Mouse (Mus musculus) spleen, postnatal 14 days (tissue): ENCODE results near the gene Wars.
"Not testable (repeated sequence)": the region's sequence is repeated elsewhere in the genome, so short reads cannot be mapped to it uniquely, and the experiment has no call there.

Source experiments
- DNase-seq, 2 experiments: peaks; one replicate each; pipeline ENCODE4 v3.0.0; 2021 to 2022; ENCODE audit warnings: low spot score in 2 of 2

Gene Wars

GRCm38 (mm10) chr12:108857109-108857508, 36.9 kb downstream of the Wars start:
- no peak for DNase-seq

GRCm38 (mm10) chr12:108856186-108856585, 37.8 kb downstream of the Wars start:
- DNase-seq = no peak

GRCm38 (mm10) chr12:108855081-108855480, 38.9 kb downstream of the Wars start:
- DNase-seq = no peak

GRCm38 (mm10) chr12:108852822-108853221, 41.2 kb downstream of the Wars start:
- no peak for DNase-seq

GRCm38 (mm10) chr12:108850886-108851285, 43.1 kb downstream of the Wars start:
- DNase-seq = no peak

GRCm38 (mm10) chr12:108850129-108850528, 43.8 kb downstream of the Wars start:
- no peak for DNase-seq

- no peak for DNase-seq
These were observed 44.4 kb downstream of the Wars start for GRCm38 (mm10) chr12:108849488-108850022.

GRCm38 (mm10) chr12:108848033-108848432, 45.9 kb downstream of the Wars start:
- DNase-seq = not testable (repeated sequence)

- DNase-seq = no peak
These were observed 51.3 kb downstream of the Wars start for GRCm38 (mm10) chr12:108842663-108843062.

- no peak for DNase-seq
These were observed 52.8 kb downstream of the Wars start for GRCm38 (mm10) chr12:108841181-108841580.

- no peak for DNase-seq
These were observed 57.3 kb downstream of the Wars start for GRCm38 (mm10) chr12:108836722-108837121.

- peak; percentile 87 to 90 for DNase-seq
These were observed 58.0 kb downstream of the Wars start, which contains the start of the genes Slc25a29 and Slc25a47 for GRCm38 (mm10) chr12:108835840-108836409. TSS of gene Slc25a29 (minus strand) at chr12:108835883. TSS of gene Slc25a47 (plus strand) at chr12:108836046.

- DNase-seq = no peak
These were observed 58.6 kb downstream of the Wars start for GRCm38 (mm10) chr12:108835208-108835839.

- no peak for DNase-seq
These were observed 59.2 kb downstream of the Wars start for GRCm38 (mm10) chr12:108834786-108835185.

GRCm38 (mm10) chr12:108834337-108834736, 59.6 kb downstream of the Wars start:
- DNase-seq = no peak

GRCm38 (mm10) chr12:108833408-108833807, 60.6 kb downstream of the Wars start:
- DNase-seq = no peak

- DNase-seq = no peak
These were observed 61.1 kb downstream of the Wars start for GRCm38 (mm10) chr12:108832851-108833250.

- DNase-seq = no peak
These were observed 61.9 kb downstream of the Wars start for GRCm38 (mm10) chr12:108831966-108832643.

GRCm38 (mm10) chr12:108830358-108830757, 63.6 kb downstream of the Wars start:
- no peak for DNase-seq

GRCm38 (mm10) chr12:108829636-108830035, 64.3 kb downstream of the Wars start:
- no peak for DNase-seq

- DNase-seq = no peak
These were observed 66.3 kb downstream of the Wars start for GRCm38 (mm10) chr12:108827641-108828040.

GRCm38 (mm10) chr12:108826958-108827535, 66.9 kb downstream of the Wars start:
- DNase-seq = no peak
